24 mouse cellular contexts compared by ENCODE assay signal in the genomic region with DNA sequence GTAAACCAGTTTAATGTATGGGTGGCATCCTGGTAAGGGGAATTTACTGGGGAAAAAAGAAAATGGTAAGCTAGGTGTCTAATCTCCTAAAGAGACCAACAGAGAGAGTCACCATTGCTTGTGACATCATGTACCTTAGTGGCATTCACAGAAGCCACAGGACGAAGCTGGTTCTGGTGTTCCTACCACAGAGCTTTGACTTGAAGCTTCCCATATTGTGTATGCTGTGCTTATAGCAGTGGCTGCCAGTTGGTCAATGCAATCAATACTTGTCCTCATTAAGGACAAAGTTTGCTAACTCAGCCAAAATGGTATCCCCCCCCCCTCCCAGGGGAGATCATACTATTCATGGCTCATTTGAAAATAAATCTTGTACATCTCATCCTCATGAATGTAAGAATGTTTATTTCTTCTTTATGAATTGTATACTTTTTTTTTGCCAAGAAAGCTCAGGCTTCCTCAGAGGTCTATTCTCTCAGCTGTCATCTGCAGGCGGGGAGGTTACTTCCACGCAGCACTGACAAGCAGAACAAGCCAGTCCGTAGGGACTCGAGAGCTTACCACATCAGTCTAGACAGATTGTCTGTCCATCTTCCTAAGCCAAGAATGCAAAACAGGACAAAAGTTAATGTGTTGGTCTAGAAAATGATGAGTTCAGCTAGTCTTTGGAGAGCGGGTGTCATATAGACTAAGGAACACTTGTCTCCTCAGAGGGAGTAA.
DNase-seq lines count a peak whose midpoint lies in the region; ATAC-seq and TF ChIP-seq lines count a peak whose summit lies in the region.
"Had no signal": no experiment of that assay in that cellular context is flagged by ENCODE, and none has a peak within 500 bp of the region (broad histone marks: within the 10 kb centered on the region; RNA-seq: fewer than 3 reads in every experiment).

No protein-coding gene starts in this region.

- H3K4me3 ChIP-seq in lung, embryonic 14.5 days (ENCODE audit: low read depth, low read length): no peak overlapping the region
- H3K4me3 ChIP-seq in lung, adult 2 months (replicated peaks; ENCODE audit: extremely low read depth, low read depth, low read length): no peak overlapping the region
- no peak overlapping the region for H3K4me3 ChIP-seq in lung, postnatal 0 days (ENCODE audit: low read depth, low read length)
- H3K4me3 ChIP-seq in stomach, embryonic 15.5 days (replicated peaks): no peak overlapping the region
- H3K4me3 ChIP-seq: embryonic facial prominence, embryonic 12.5 days; embryonic facial prominence, embryonic 15.5 days; gastrocnemius, adult 2 months; hindbrain, embryonic 12.5 days; hindbrain, embryonic 15.5 days had no signal

- no peaks in the 10 kb centered on the region for H3K4me1 ChIP-seq in lung, embryonic 14.5 days (ENCODE audit: insufficient read depth)
- H3K4me1 ChIP-seq in lung, adult 2 months (ENCODE audit: control insufficient read depth, insufficient read depth, low read length): no peaks in the 10 kb centered on the region
- no peaks in the 10 kb centered on the region for H3K4me1 ChIP-seq in lung, postnatal 0 days (ENCODE audit: insufficient read depth, low read depth, low read length)
- no peaks in the 10 kb centered on the region for H3K4me1 ChIP-seq in stomach, embryonic 15.5 days
- H3K4me1 ChIP-seq: embryonic facial prominence, embryonic 12.5 days; embryonic facial prominence, embryonic 15.5 days; hindbrain, embryonic 12.5 days; hindbrain, embryonic 15.5 days had no signal

- peak; percentile 66; the same call in 1 of the 2 replicates for ATAC-seq in lung, embryonic 14.5 days (ENCODE audit: insufficient read depth)
- no peak for ATAC-seq in lung, postnatal 0 days
- peak; percentile 56; the same call in 1 of the 2 replicates for ATAC-seq in stomach, embryonic 15.5 days (ENCODE audit: insufficient read depth, low FRiP score, low read depth)
- ATAC-seq: forebrain, embryonic 14.5 days; forebrain, postnatal 0 days; Patski had no signal

- H3K27me3 ChIP-seq in lung, embryonic 14.5 days (ENCODE audit: insufficient read depth, low read length): no peaks in the 10 kb centered on the region
- no peaks in the 10 kb centered on the region for H3K27me3 ChIP-seq in lung, postnatal 0 days (replicated peaks; ENCODE audit: insufficient read depth, low read length)
- H3K27me3 ChIP-seq in stomach, embryonic 15.5 days (replicated peaks): no peaks in the 10 kb centered on the region
- H3K27me3 ChIP-seq: CH12.LX; embryonic facial prominence, embryonic 12.5 days; embryonic facial prominence, embryonic 15.5 days; hindbrain, embryonic 12.5 days; hindbrain, embryonic 15.5 days had no signal

- no peak for TF ChIP-seq EP300 in lung, postnatal 0 days (IDR thresholded peaks at IDR 0.05)

- 49% methylated on average over 6 of the region's 6 CpGs for WGBS in lung, embryonic 14.5 days
- 66% methylated on average over 6 of the region's 6 CpGs for WGBS in lung, adult 2 months
- WGBS in lung, postnatal 0 days: 68% methylated on average over 6 of the region's 6 CpGs
- WGBS in stomach, embryonic 15.5 days: 56% methylated on average over 6 of the region's 6 CpGs

- H3K36me3 ChIP-seq in lung, embryonic 14.5 days (ENCODE audit: insufficient read depth): no peaks in the 10 kb centered on the region
- H3K36me3 ChIP-seq in lung, postnatal 0 days (ENCODE audit: insufficient read depth, low read length): no peaks in the 10 kb centered on the region
- no peaks in the 10 kb centered on the region for H3K36me3 ChIP-seq in stomach, embryonic 15.5 days
- H3K36me3 ChIP-seq: embryonic facial prominence, embryonic 12.5 days; embryonic facial prominence, embryonic 15.5 days; G1E; hindbrain, embryonic 12.5 days; hindbrain, embryonic 15.5 days had no signal

- no peak overlapping the region for H3K9ac ChIP-seq in lung, embryonic 14.5 days
- no peak overlapping the region for H3K9ac ChIP-seq in lung, postnatal 0 days (replicated peaks; ENCODE audit: low read depth)
- no peak overlapping the region for H3K9ac ChIP-seq in stomach, embryonic 15.5 days
- H3K9ac ChIP-seq: embryonic facial prominence, embryonic 12.5 days; embryonic facial prominence, embryonic 15.5 days; forebrain, postnatal 0 days; hindbrain, embryonic 12.5 days; hindbrain, embryonic 15.5 days had no signal

- no peak for TF ChIP-seq CTCF in lung, embryonic 14.5 days (IDR thresholded peaks at IDR 0.05; ENCODE audit: low read depth)
- TF ChIP-seq CTCF in lung, adult 2 months (IDR thresholded peaks at IDR 0.05; ENCODE audit: insufficient read depth, low read length): no peak
- TF ChIP-seq CTCF in lung, postnatal 0 days (IDR thresholded peaks at IDR 0.05): no peak

- peak; percentile 47 for DNase-seq in lung, embryonic 14.5 days
- DNase-seq in lung, adult 2 months: no peak
- peak; percentile 5 for DNase-seq in lung, postnatal 0 days (ENCODE audit: low spot score)
- no peak for DNase-seq in lung, postnatal 14 days
- no peak for DNase-seq in embryo, embryonic 11 days
- DNase-seq: adrenal gland, postnatal 10 days; adrenal gland, postnatal 36 days; B cell, adult 2 months; cerebellum, adult 9-10 months; cerebellum, postnatal 14 days; forebrain, postnatal 0 days; gastrocnemius, adult 2 months; gastrocnemius, postnatal 14 days; heart, adult 11 months had no signal

- H3K9me3 ChIP-seq in lung, embryonic 14.5 days (ENCODE audit: low read depth, low read length): no peaks in the 10 kb centered on the region
- no peaks in the 10 kb centered on the region for H3K9me3 ChIP-seq in lung, postnatal 0 days (ENCODE audit: low read length)
- no peaks in the 10 kb centered on the region for H3K9me3 ChIP-seq in stomach, embryonic 15.5 days
- H3K9me3 ChIP-seq: embryonic facial prominence, embryonic 12.5 days; embryonic facial prominence, embryonic 15.5 days; G1E; hindbrain, embryonic 12.5 days; hindbrain, embryonic 15.5 days had no signal

- no peak overlapping the region for H3K27ac ChIP-seq in lung, embryonic 14.5 days (ENCODE audit: low read depth)
- no peak overlapping the region for H3K27ac ChIP-seq in lung, postnatal 0 days (ENCODE audit: low read length)
- no peak overlapping the region for H3K27ac ChIP-seq in stomach, embryonic 15.5 days
- H3K27ac ChIP-seq: embryonic facial prominence, embryonic 12.5 days; embryonic facial prominence, embryonic 15.5 days; gastrocnemius, adult 2 months; hindbrain, embryonic 12.5 days; hindbrain, embryonic 15.5 days had no signal

- no peak for TF ChIP-seq POLR2A in lung, adult 2 months (IDR thresholded peaks at IDR 0.05; ENCODE audit: borderline replicate concordance, extremely low read depth, low read depth, low read length)

- no peak overlapping the region for H3K4me2 ChIP-seq in lung, embryonic 14.5 days
- no peak overlapping the region for H3K4me2 ChIP-seq in lung, postnatal 0 days (replicated peaks; ENCODE audit: low read depth, low read length)
- no peak overlapping the region for H3K4me2 ChIP-seq in stomach, embryonic 15.5 days
- H3K4me2 ChIP-seq: embryonic facial prominence, embryonic 12.5 days; embryonic facial prominence, embryonic 15.5 days; heart, embryonic 11.5 days; hindbrain, embryonic 12.5 days; hindbrain, embryonic 15.5 days had no signal

Comparison
In these comparisons a context has a peak if more than half of its experiments do, and no peak if none do; other contexts are left out.
1. DNase-seq: peak in lung, embryonic 14.5 days (single experiment) and lung, postnatal 0 days (single experiment); none in lung, adult 2 months (single experiment), lung, postnatal 14 days (single experiment) and embryo, embryonic 11 days (single experiment).